Mouse (Mus musculus): ENCODE measurements around the gene BB287469.
"Not testable (repeated sequence)": the region's sequence is repeated elsewhere in the genome, so short reads cannot be mapped to it uniquely, and the experiment has no call there.

The BB287469 gene

DNA sequence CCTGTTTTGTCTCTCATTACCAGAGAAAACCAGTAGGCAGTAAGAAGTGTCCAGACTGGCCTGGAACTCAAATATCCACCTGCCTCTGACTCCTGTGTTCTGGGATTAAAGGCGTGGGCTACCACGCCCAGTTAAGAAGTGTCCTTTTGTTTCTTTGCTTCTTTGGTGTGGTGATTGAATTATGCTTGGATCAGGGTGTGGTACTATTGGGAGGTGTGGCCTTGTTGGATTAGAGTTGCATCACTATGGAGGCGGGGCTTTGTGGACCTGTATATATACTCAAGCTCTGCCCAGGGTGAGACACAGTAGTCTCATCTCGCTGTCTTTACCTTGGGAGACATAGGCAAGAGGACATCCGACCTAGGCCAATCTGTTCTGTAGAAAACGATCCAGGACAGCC is at the start of gene BB287469:
Gene BB287469 (plus strand): TSS at position 301 of the 400 bp plus-strand sequence.
- not testable (repeated sequence) for DNase-seq

DNA sequence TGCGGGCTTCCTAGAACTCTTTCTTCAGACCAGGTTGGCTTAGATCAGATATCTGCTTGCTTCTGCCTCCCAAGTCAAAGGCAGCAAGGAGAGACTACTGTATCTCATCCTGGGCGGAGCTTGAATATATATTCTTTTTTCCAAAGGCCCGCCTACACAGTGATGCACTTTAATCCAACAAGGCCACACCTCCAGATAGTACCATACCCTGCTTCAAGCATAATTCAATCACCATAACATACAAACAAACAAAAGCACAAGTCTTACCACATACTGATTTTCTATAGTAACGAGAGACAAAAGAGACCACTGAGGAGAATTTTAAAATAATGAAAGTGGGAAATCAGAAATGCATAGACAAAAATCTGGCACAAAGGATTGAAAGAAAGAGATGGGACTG is 40.7 kb upstream of the BB287469 start, which contains the start of gene Gm21319:
Gene Gm21319 (minus strand): TSS at position 101 of the 400 bp plus-strand sequence.
- DNase-seq, result not testable (repeated sequence)

DNA sequence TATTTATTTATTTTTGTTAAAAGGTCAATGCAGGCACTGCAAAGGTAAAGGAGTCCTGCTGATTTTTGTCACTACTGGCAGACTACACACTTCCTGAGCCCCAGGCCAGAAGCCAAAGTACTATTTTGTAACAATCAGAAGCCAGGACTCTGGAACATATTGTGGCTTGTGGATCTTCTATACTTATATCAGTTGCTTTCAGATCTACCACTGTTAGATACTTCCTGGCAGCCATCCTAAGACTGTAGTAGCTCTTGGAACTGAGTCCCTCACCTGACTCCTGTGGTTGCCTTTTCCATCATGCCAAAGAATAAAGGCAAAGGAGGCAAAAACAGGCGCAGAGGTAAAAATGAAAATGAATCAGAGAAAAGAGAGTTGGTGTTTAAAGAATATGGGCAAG is 21.2 kb upstream of the BB287469 start, which contains the start of gene Gm21936:
Gene Gm21936 (plus strand): TSS at position 301 of the 400 bp plus-strand sequence.
- DNase-seq, result not testable (repeated sequence)

DNA sequence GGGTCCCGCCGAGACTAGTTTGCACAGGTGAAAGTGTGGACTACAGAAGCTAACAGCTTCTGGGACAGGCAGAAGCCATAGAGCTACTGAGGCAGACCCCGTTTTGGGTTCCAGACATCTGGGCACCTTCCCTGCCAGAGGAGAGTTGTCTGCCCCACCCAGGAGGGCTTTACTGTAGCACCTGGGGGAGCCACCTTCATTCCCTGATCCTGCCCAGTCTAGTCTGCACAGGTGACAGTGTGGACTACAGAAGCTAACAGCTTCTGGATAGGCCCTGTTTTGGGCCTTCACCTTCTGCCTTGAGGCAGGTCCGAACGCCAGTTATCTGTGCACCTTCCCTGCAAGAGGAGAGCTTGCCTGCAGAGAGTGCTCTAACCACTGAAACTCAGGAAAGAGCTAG is 18.4 kb upstream of the BB287469 start:
- not testable (repeated sequence) for DNase-seq

DNA sequence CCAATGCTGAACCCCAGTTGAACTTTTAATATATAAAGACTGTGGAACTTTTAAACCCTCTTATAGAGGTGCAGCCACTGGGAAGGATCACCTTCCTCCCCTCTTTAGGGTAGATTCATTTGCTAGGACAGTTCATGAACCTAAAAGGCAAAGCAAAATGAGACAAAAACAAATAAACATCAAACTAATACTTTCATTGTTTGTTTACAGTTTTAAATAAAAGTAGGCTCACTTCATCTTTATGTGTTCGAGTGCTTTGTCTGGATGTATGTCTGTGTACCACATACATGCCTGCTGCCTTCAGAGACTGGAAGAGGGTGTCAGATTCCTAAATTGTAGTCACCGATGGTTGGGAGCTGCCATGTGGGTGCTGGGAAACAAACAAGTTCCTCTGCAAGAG is 25.9 kb downstream of the BB287469 start, which contains the start of gene Gm2001:
Gene Gm2001 (minus strand): TSS at position 101 of the 400 bp plus-strand sequence.
- not testable (repeated sequence) for DNase-seq

DNA sequence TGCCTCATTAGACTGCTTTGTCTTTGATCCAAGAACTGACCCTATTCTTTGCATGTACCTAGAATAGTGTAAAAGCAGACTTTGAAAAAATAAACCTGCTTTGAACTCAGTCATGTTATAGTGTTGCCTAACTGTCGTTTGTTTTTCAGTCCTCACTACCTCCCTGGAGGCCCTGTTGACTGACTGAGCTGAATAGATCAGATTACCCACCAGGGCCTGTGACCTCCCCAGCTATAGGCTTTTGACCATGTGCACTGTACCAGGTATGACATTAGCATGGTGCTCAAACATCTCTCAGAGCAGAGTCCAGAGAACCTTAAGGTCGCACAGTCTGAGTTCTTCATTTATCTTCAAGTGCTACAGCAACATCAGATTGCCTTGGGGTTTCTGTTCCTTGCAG is 34.3 kb downstream of the BB287469 start:
- DNase-seq, result not testable (repeated sequence)

DNA sequence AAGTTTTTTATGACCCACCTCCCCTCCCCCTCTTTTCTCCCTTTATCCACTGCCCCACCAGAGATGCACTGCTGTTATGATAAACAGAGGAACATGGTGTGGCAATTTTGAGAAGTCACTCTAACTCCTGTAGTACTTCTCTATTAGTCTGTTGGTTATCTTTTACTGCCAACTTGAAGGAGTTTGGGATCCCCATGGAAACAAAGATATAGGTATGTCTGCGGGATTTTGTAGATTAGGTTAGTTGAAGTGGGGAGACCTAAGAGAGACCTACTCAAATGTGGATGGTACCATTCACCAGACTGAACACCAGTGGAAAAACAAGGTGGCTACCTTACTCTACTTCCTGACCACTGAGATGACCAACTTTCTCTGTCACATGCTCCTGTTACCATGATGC is 39.7 kb downstream of the BB287469 start:
- not testable (repeated sequence) for DNase-seq

DNA sequence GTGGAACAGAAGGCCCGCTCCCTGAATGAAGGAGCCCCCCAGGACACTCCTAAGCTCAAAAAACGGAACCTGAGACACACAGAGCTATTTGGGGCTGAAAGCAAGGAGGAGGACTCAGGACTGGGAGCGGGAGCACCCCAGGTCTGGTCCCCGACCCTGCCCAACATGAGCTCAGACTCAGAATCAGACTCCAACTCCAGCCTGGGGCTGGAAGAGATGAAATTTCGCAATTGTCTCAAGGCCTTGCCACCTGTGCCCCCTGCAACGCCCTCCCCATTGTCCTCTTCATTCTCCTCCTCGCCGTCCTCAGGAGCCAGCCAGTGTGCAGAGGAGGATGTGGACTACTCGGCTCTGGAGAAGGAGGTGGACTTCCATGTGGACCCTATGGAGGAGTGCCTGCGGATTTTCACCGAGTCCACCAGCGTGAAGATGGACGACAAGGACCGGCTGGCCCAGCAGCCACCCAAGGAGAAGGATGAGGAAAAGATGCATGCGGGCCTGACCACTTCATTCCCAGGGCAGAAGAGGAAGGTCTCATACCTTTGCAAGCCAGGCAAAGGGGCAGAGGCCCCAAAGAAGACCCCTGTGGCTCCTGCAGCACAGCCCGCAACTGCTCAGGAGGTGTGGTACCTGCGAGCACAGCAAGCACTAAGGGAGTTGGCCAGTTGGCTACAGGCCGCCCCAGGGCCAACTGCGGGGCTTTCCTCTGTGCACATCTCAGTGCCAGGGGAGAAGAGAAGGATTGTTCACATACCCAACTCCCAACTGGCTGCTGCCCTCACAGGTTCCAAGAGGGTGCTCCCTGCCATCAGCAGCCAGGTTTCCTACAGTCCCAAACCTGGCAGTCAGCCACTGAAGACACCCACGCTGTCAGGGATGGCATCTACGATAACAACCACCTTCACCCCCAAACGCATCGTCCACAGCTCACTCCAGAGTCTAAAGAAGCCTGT is 45.6 kb downstream of the BB287469 start:
- not testable (repeated sequence) for DNase-seq

DNA sequence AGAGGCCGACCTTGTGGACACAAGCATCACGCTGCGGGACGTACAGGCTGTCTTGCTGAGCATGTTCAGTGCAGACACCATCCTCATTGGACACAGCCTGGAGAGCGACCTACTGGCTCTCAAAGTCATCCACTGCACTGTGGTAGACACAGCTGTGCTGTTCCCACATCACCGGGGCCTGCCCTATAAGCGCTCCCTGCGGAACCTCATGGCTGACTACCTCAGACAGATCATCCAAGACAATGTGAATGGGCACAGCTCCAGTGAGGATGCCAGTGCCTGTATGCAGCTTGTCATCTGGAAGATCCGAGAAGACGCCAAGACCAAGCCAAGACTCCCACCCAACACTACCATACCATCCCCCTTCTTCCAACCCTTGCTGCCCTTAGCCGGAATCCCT is 47.3 kb downstream of the BB287469 start:
- not testable (repeated sequence) for DNase-seq

DNA sequence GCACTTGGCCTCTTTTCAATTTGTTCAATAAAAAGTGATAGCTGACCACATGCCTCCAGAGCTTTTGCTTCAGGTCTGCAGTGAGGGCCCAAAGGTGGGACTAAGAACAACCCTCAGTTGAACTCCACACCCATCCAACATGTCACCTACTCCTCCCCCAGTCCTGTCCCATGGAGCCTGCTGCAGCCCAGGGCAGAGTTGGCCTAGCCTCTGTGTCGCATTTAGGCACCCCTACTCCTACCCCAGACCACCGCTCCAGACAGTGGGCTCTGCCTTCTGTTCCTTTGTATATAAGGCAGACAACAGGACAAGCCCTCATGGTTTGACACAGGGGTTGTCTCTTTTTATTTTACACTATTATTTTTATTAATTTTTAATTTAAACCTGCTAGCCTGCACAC is 47.7 kb downstream of the BB287469 start:
- DNase-seq, result not testable (repeated sequence)

Measured in thymus, adult 18-20 months (tissue).